Mouse (Mus musculus): Measurements from ENCODE around the gene Rsph10b.

DNA sequence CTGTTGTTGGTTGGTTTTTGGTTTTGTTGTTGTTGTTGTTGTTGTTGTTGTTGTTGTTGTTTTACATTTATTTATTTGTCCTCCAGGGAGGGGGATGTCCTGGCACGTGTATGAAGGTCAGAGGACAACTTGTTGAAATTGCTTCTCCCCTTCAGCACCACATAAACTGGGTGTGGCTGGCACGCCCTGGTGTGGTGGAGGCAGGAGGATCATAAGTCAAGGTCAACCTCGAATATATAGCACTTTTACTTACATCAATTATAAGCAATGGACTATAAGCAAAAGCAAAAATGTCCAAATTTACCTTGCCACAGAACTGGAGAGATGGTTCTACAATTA lies 82.4 kb downstream of the Rsph10b start:
- TF ChIP-seq POLR2A (IDR thresholded peaks at IDR 0.05; ENCODE audit: borderline replicate concordance, extremely low read depth, insufficient read depth, insufficient read length, poor library complexity, severe bottlenecking) (no peak), CTCF (IDR thresholded peaks at IDR 0.05; ENCODE audit: borderline replicate concordance, extremely low read depth, insufficient read depth, insufficient read length) (no peak)
